Mouse (Mus musculus) kidney, postnatal 14 days (tissue): Measurements from ENCODE around the gene Exoc3l.
"Not testable (repeated sequence)": the region's sequence is repeated elsewhere in the genome, so short reads cannot be mapped to it uniquely, and the experiment has no call there.

ENCODE experiments used
- DNase-seq: peaks from one replicate; pipeline ENCODE4 v3.0.0; 2022; ENCODE audit warnings: mixed read lengths

The Exoc3l gene

GRCm38 (mm10) chr8:105312891-105313481 is 17.1 kb upstream of the Exoc3l start:
- no peak for DNase-seq

DNA sequence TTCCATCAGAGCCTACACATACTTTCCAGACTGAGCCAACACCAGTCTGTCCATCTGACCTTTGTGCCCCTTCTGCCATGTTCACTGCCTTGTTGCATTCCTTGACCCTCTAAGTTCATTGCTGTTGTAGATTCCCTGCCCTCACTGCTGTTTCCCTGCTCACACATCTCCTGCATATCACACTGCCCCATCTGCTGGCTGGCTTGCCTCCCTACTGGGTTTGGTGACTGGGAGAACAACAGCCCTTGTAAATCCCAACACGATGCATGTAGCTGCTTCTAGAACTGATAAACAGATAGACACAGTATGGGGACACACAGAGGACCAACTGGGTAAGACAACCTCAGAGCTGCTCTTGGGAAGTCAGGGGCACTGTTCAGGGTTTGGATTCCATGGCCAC is 15.8 kb upstream of the Exoc3l start:
- DNase-seq: no peak

DNA sequence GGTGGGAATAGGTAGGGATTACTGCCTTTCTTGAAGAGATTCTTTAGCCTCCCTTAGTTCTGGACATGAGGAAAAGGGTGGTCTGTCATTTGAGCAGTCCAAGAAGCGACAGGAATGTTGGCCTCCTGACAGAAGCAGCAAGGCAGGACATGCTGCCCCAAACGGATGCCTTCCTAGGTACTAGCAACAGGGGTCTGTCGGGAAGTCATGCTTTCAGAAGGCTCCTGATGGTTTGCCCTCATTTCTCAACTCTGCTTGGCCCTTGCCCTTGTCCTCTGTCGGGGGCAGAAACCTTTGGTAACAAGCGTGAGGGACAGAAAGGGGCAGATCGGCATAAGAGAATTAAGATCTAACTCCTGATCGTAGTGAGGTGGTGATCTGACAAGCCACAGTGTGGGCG is 14.2 kb upstream of the Exoc3l start:
- no peak for DNase-seq

DNA sequence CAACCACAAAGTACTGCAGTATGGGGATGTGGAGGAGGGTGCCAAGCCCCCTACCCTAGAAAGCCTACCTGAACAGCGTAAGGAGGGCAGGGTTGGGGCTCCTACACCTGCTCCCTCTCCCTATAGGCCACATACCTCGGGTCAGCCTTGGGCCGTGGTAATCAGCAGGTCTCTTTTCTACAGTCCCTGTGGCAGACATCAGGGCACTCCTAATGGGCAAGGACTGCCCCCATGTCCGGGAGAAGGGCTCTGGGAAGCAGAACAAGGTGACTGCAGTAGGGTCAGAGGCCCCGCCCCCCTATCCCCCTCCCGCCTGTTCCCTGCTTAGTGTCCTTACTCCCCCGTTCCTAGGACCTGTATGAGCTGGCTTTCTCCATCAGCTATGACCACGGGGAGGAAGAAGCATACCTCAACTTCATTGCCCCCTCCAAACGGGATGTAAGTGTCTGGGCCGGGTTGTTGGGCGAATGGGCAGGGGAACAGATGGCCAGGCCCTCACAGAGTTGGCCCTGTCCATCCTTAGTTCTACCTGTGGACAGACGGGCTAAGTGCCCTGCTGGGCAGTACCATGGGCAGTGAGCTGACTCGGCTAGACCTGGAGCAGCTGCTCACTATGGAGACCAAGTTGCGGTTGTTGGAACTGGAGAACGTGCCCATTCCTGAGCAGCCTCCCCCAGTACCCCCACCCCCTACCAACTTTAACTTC is 13.4 kb upstream of the Exoc3l start:
- DNase-seq: no peak

GRCm38 (mm10) chr8:105308428-105308827 is 12.5 kb upstream of the Exoc3l start:
- DNase-seq: no peak

DNA sequence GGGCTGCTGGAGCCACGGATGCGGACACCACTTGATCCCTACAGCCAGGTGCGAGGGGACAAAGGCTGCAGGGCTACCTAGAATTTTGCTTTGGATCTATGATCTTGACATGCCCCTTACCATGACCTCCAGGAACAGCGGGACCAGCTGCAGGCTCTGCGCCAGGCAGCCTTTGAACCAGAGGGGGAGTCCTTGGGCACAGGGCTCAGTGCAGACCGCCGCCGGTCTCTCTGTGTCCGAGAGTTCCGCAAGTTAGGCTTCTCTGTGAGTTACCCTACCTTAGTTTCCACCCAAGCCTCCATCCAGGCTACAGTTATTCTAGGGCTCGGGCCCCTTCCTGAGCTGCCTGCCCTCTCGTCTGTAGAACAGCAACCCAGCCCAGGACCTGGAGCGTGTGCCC is 11.8 kb upstream of the Exoc3l start:
- DNase-seq: no peak

GRCm38 (mm10) chr8:105306146-105306691 is 10.3 kb upstream of the Exoc3l start:
- DNase-seq: no peak

DNA sequence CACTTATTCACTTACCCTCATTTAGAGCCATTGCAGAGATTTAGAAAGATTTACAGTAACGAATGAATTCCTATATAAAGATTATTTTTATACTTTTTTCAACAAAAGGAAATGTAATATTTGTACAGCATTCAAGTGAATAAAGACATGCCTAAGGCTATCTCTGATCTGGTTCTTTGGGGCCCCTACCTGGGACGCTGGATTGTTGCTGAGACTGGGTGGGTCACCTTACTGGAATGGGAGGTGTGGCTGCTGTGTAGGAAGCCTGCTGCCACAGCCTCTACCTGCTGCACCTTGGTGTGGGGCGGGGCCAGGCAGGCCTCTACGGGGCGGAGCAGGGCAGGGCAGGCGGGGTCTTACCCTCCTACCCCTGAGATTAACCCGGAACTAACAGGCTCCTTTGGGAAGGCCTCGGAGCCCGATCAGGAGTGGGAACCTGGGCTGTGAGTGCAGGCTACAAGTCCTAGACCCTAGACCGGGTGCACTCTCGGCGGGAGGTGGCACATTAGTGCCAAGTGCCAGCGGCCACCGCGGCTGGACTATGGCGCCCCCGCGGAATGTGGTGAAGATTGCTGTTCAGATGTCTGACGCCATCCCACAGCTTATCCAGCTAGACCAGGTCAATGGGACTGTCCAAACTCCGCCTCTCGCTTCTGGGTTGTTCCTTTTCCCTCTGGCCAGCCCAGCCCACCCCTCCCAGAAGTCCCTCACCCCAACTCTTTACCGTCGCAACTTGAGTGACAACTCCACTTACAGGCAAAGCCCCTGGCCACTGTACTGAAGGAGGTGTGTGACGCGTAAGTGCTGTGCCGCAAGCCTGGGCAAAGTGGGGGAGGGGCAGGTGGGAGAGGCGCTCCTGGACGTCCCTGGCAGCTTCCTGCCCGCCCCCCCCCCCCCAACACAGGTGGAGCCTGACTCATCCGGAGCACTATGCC is 9.6 kb upstream of the Exoc3l start, which contains the start of gene Elmo3:
TSS of gene Elmo3 (plus strand) at position 391 of the 935 bp plus-strand sequence.
- DNase-seq: peak; percentile 90

GRCm38 (mm10) chr8:105304325-105305210 is 8.7 kb upstream of the Exoc3l start:
- DNase-seq: no peak

- no peak for DNase-seq
Measured at GRCm38 (mm10) chr8:105303874-105304273, 8.0 kb upstream of the Exoc3l start.

DNA sequence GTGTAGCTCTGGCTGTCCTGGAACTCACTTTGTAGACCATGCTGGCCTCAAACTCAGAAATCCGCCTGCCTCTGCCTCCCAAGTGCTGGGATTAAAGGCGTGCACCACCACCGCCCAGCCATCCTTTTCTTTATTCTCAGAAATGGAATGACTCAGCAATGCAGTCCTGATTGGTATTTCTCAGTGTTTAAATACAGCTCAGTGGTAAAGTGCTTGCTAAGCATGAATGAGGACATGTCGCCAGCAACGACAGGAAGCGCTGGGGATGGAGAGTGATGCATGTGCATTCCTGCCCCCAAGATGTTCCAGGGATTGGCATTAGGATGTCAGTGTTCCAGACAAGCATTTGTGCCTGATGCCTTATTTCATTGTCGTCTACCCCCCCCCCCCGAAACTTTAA is 7.5 kb upstream of the Exoc3l start:
- no peak for DNase-seq

GRCm38 (mm10) chr8:105299962-105300361 is 4.1 kb upstream of the Exoc3l start:
- no peak for DNase-seq

DNA sequence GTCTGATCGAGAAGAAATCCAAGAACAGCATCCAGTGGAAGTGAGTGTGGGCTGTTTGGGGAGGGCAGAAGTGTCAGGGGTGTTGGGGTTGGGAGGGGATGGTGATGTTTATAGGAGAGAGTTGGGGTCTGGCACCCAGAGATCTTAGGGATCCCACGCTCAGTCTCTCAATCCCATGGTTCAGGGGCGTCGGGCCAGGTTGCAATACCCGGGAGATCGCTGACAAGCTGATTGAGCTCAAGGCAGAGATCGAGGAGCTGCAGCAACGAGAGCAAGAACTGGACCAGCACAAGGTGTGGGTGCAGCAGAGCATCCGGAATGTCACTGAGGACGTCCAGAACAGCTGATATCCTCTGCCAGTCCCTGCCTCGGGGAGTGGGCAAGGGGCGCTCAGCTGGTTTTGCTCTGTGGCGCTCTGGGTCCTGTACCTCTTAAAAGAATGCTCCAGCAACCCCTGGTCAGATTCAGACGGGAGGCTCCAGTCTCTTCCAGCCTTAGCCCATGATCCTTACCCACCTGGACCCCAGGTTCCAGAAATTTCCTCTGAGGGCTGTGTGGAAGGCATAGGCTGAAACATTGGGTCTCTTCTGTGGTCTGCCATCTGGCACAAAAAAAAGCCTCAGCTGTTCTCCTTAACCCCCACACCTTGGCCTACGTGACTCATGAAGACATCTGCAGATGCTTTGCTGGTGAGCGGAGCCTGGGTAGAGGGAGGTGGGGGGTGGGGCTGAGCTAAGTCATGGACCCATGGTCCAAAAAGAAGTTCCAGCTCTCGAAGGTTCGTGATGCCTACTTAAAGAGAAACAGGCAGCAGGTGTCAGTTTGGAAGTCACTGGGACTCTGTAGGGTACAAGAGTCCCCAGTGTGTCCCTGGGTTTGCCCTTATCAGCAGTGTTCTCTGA is 2.7 kb upstream of the Exoc3l start:
- DNase-seq: no peak

GRCm38 (mm10) chr8:105297511-105298192 is 1.8 kb upstream of the Exoc3l start, which contains the start of gene E2f4:
Gene E2f4 (plus strand): TSS chr8:105297663.
- DNase-seq: peak; percentile 96

DNA sequence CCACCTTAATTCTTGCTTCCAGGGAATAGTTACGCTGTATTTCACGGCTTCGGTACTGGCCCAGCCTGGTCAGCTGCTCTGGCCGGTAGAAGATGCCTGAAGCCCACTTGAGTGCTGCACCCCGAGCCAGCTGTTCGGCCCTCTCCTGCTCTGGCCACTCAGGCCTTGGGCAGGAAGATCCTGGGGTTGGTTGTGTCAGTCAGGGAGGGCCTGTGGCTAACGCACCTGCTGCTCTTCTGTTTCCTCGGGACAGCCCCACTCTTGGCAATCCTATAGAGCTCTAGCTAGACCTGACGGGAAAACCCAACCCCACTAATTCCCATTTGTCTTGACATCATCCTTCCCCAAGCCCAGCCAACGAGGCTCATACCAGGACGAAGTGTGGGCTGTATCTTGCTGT is 645 bp downstream of the Exoc3l start:
- no peak for DNase-seq

- no peak for DNase-seq
Measured at GRCm38 (mm10) chr8:105294776-105295175, 1.1 kb downstream of the Exoc3l start.

DNA sequence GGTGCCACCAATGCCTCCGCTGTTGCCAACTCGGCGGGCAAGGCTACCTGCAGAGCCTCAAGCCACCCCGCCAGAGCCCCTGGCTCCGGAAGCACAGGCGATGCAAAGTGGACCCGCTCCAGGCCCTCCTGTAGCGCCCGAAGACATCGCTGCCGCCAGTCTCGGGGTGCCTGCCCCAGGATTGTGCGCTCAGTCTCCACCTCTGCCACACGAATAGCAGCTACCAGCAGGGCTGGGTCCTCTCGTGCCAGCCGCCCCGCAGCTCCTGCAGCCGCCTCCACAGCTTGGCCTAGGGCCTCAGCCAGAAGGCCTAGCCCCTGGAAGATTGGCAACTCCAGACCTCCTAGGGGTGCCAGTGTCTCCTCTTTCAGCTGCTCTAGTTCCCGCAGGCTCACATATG is 2.5 kb downstream of the Exoc3l start:
- no peak for DNase-seq

GRCm38 (mm10) chr8:105292471-105292870 is 3.4 kb downstream of the Exoc3l start:
- DNase-seq: no peak

GRCm38 (mm10) chr8:105291802-105292201 is 4.1 kb downstream of the Exoc3l start:
- not testable (repeated sequence) for DNase-seq

DNA sequence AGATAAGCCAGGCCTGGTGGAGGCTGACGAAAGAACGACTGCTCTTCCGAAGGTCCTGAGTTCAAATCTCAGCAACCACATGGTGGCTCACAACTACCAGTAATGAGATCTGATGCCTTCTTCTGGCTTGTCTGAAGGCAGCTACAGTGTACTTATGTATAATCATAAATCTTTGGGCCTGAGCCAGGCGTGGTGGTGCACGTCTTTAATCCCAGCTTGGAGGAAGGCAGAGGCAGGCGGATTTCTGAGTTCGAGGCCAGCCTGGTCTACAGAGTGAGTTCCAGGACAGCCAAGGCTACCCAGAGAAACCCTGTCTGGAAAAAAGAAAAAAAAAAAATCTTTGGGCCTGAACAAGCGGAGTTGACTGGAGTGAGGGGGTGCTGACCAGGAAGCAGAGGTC is 4.5 kb downstream of the Exoc3l start:
- not testable (repeated sequence) for DNase-seq
